Mouse (Mus musculus) kidney, adult 9 months (tissue): ENCODE results near the gene Rundc3a.
"Not testable (repeated sequence)": the region's sequence is repeated elsewhere in the genome, so short reads cannot be mapped to it uniquely, and the experiment has no call there.

Source experiments
- DNase-seq: peaks from one replicate; pipeline ENCODE4 v3.0.0; 2022

Gene Rundc3a

DNA sequence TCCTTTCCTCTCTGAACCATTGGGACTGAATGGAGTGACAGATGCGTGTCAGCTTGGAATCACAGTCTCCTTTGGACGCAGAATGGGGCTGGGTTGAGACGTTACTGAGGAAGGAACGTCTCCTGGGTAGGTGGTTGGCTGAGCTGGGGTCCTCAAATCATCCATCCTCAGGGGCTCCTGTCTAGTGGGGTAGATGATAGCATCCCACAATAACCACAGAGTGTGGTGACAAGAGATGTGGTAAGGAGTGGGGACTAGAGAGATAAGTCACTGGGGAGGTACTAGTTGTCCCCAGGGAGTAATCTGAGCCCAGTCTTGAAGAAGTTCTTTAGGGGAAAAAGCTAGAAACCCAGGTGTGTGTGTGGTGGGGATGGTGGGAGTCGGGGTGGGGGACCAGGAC is 24.9 kb upstream of the Rundc3a start:
- no peak for DNase-seq

- peak; percentile 87 for DNase-seq
Measured at GRCm38 (mm10) chr11:102369263-102369662, 23.9 kb upstream of the Rundc3a start.

- no peak for DNase-seq
Measured at GRCm38 (mm10) chr11:102370285-102370684, 22.9 kb upstream of the Rundc3a start.

DNA sequence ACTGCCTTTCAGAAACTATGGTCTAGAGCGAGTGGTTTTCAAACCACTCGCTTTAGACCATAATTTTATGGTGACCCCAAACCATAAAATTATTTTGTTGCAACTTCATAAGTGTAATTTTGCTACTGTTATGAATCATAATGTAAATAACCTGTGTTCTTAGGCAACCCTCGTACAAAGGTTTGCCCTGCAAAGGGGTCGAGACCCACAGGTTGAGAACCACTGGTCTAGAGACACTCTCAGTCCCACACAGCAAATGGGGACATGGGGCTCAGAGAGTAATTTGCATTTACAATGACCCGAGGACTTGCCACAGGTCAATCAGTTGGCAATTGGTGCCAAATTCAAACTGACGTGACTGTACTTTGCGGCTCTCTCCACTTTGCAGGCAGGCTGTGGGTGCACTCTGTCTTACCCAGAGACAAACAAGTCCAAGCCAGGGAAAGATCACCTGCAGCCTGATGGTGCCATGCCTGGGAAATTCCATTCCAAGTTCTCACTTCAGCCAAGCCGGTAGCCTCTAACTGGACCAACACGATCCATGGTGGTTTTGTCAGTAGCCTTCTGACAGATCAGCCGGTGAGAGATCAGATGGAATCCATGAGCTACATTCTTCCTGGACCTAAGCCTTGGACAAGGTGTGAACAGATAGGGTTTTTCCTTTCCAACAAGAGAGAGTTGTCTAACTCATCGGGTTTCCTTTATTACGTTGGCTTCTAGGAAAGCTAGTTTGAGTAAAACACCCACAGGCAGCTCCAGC is 21.1 kb upstream of the Rundc3a start:
- DNase-seq: peak; percentile 40

- DNase-seq: no peak
Measured at GRCm38 (mm10) chr11:102372936-102373335, 20.3 kb upstream of the Rundc3a start.

DNA sequence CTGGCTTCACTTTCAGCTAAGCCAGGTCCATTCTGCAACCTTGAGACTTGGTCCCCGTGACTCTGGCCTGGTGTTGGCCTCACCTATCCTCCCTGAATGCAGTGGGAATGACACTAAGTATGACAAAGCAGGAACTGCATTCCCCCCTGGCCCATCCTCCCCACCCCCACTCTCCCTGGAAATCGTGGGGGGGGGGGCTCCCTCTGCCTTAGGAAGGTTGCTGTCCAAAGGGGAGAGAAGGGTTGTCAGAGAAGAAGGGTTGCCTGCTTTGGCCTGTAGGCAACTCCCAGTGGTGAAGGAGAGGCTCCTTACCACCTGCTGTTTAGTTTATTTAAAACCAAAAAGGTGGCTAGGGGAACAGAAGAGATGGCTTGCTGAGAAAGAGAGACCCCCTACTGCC is 19.6 kb upstream of the Rundc3a start:
- DNase-seq: no peak

- no peak for DNase-seq
Measured at GRCm38 (mm10) chr11:102374108-102374725, 19.0 kb upstream of the Rundc3a start.

GRCm38 (mm10) chr11:102375196-102376173 is 17.7 kb upstream of the Rundc3a start:
- DNase-seq: peak; percentile 92

- no peak for DNase-seq
Measured at GRCm38 (mm10) chr11:102376196-102376835, 16.9 kb upstream of the Rundc3a start.

DNA sequence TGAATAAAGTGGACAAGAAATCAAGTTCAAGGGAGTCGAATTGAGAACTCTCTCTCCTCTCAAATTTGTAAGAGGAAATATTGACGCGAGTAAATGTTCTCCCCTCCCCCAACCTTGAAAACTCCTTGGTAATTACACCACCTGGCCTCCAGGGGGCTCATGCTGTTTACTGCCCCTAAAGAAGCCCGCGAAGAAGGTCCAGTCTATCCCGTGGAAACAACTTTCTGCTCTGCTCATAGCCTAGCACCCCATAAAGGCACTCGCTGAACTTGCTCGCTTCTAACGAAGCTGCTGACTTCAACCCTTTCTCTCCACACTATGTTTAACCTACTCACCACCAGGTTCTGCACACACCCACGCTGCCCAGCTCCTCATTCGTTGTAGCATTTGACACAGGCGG is 16.0 kb upstream of the Rundc3a start:
- DNase-seq: no peak

DNA sequence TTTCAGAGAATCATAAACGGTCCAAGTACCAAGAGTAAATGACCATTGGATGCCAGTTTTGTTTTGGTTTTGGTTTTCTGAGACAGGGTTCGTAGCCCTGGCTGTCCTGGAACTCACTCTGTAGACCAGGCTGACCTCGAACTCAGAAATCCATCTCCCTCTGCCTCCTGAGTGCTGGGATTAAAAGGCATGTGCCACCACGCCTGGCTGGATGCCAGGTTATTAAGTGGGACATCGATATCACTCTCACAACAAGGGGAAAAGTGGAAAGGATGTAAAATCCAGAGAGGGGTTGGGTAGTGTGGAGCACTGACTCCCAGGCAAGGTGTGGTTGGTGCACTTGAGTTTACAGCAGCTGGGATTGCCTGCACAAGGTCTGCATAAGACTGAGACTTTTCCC is 13.1 kb upstream of the Rundc3a start:
- no peak for DNase-seq

GRCm38 (mm10) chr11:102381341-102382100 is 11.7 kb upstream of the Rundc3a start:
- DNase-seq: no peak

GRCm38 (mm10) chr11:102382794-102383193 is 10.4 kb upstream of the Rundc3a start:
- no peak for DNase-seq

DNA sequence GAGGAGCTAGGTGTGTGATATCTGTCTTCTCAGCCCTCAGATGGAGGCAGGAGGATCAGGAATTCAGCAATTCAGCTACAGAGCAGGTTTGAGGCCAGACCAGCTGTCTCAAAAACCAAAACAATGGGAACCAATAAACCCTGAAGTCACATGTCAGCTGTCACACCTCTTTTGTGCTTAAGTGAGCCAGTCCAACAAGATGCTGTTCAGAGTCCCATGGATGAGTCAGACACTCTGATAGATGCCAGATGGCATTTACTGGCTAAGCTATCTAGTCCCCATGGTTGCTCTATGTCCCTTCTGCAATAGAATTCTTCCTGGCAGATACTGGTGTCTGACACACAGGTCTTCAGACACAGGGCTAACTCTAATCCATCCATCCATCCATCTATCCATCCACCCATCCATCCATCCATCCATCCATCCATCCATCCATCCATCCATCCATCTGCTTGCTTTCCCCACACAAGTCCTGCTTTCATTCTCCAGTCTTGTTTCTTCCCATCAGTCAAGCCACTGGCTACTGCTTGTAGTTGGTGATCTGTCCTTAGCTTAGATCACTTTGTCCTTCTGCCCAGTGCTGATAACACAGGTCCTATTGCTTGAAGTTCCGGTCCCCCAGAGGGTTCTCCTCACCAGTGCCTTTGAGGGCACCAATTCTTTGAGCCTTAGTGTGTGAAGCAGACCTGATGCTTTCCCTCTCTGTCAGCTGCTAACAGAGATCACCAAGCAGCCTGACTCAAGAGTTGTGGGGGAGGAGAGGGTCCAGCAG is 9.7 kb upstream of the Rundc3a start:
- DNase-seq: no peak

DNA sequence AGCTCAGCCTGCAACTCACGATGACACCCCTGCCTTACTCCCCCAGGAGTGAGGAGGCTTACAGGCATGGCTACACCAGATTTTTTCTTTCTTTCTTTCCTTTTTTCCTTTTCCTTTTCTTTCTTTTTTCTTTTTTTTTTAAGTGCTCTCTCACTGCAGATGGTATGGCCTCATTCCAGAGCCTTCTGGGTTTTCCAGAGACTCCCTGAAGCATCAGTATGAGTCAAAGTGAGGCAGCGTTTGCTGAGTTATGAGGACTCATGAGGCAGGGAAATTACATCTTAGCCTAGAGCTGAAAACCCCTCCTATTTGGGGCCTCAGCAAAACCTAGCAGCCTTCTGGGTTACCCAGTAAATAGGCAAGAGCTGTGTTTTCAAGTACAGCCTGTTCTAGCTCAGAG is 8.8 kb upstream of the Rundc3a start:
- no peak for DNase-seq

DNA sequence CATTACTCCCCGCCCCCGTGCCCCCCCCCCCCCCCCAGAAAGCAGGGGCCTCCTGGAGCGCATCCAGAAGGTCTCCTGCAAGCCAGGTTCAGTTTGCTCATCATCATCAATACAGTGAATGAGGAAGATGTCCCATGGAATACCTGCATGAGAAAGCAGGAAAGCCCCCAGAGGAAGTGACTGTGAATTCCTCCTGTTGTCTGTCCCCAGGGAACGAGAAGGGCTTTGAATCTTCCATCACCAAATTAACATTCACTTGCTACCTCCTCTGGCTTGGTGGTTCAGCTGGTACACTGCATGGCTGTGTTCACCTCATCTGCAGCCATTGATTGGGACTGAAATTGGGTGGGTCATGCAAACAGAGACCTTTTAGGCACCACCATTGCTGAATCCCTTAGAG is 8.1 kb upstream of the Rundc3a start:
- no peak for DNase-seq

- no peak for DNase-seq
Measured at GRCm38 (mm10) chr11:102386121-102386520, 7.1 kb upstream of the Rundc3a start.

GRCm38 (mm10) chr11:102389436-102389835 is 3.8 kb upstream of the Rundc3a start:
- not testable (repeated sequence) for DNase-seq

GRCm38 (mm10) chr11:102392441-102393237 is 564 bp upstream of the Rundc3a start:
- no peak for DNase-seq

DNA sequence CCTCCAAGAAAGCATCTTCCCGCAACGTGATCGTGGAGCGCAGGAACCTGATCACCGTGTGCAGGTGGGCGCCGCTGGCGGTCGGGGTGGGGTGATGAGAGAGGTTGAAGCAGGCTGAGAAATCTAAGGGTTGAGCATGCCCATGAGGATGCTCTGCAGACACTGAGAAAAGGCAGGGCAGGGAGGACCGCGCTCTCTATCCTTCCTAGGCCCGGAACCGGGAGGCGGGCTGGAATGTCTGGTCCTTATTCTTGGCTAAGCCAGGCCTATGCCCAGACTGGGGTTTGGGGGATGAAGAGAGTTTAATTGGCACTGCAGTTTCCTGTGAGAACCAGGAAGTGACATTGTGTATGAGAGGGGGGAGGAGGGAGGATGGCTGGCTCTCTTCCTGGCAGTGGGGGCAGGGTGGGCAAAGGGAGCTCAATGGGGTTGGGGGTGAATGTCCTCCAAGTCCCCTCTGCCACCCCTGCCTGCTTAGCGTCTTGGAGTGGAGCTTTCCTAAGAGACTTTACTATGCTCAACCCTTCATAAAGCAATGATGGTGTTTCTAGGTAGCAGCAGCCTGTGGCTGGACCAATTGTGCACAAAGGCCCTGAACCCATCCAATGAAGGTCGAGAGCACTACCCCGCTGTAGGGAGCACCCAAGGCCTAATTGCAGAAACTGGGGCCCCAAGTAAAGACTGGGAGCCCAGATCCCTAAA is 667 bp downstream of the Rundc3a start:
- no peak for DNase-seq
